Mouse (Mus musculus) E14TG2a.4 (cell line): Measurements from ENCODE around the gene Gstp1.
A peak's percentile ranks its signal among the peaks of the same experiment; 100 is the strongest.

Experiments
- H3K27me3 ChIP-seq: 2 replicates; pipeline ENCODE4 v1.6.1; 2014; ENCODE audit warnings: low read length, control low read depth; ENCODE audit not compliant: insufficient read depth
- H3K36me3 ChIP-seq: 2 replicates; pipeline ENCODE4 v1.6.1; 2014; ENCODE audit warnings: low read length, control low read depth; ENCODE audit not compliant: insufficient read depth
- H3K4me1 ChIP-seq: replicated peaks from 2 replicates; pipeline ENCODE4 v1.6.1; 2014; ENCODE audit warnings: low read depth, low read length, control low read depth
- H3K4me3 ChIP-seq: replicated peaks from 2 replicates; pipeline ENCODE4 v1.5.1; 2014; ENCODE audit warnings: mild to moderate bottlenecking, low read length
- H3K9me3 ChIP-seq: 2 replicates; pipeline ENCODE4 v1.6.1; 2014; ENCODE audit warnings: low read length, control low read depth
- CTCF ChIP-seq: conservative IDR thresholded peaks from 2 replicates; pipeline ENCODE4 v1.5.1; 2014; ENCODE audit warnings: low read length
- NANOG ChIP-seq: IDR thresholded peaks from 2 replicates; pipeline ENCODE4 v1.6.1; 2014; ENCODE audit warnings: borderline replicate concordance, low read length, mixed read lengths
- POU5F1 ChIP-seq: IDR thresholded peaks from 2 replicates; pipeline ENCODE4 v1.6.1; 2014; ENCODE audit warnings: low read length, borderline replicate concordance

Gstp1 gene

DNA sequence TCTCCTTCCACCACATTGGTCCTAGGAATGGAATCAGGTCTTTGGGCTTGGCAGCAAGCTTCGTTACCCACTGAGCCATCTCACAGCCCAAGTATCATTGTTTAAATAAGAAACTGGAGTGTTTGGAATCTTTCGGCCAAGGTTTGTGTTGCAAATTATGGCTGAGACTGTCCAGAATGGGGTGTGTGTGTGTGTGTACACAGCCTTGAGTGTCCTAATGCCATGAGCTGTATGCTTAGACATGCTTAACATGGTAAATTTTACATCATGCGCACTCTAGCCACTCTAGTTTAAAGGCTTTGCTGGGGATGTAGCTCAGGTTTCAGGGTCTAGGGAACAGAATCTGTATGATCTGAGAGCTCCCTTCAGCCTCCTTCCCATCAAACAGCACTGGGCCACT, 42.3 kb downstream of the Gstp1 start:
- Histone ChIP-seq H3K36me3 (no peaks in the 10 kb centered on the region), H3K4me3 (no peak overlapping the region), H3K9me3 (no peaks in the 10 kb centered on the region), H3K27me3 (no peaks in the 10 kb centered on the region; the same call in 1 of the 2 replicates), H3K4me1 (peaks cover 34% of the 10 kb centered on the region)
- TF ChIP-seq NANOG, result no peak
- TF ChIP-seq CTCF, result no peak
- TF ChIP-seq POU5F1, result no peak

DNA sequence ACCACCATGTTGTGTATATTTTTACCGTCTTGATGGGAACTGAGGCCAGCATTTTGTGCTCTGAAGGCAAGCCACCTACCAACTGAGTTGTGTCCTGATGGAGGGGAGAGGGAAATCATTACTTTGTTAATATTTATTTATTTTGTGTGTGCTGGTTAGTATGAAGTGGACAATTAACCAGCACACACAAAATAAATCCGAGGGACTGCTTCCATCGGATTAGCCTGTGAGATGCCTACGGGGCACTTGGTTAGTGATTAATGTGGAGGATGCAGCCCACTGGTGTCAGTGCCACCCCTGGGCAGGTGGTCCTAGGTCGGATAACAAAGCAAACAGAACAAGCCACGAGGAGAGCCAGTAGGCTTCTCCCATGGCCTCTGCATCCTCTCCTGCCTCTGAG, 42.9 kb downstream of the Gstp1 start:
- peaks cover 34% of the 10 kb centered on the region for H3K4me1 ChIP-seq
- H3K36me3 ChIP-seq, result no peaks in the 10 kb centered on the region
- no peaks in the 10 kb centered on the region; the same call in 1 of the 2 replicates for H3K27me3 ChIP-seq
- no peak for TF ChIP-seq NANOG
- TF ChIP-seq POU5F1, result no peak
- no peak for TF ChIP-seq CTCF
- no peaks in the 10 kb centered on the region for H3K9me3 ChIP-seq
- H3K4me3 ChIP-seq, result no peak overlapping the region

DNA sequence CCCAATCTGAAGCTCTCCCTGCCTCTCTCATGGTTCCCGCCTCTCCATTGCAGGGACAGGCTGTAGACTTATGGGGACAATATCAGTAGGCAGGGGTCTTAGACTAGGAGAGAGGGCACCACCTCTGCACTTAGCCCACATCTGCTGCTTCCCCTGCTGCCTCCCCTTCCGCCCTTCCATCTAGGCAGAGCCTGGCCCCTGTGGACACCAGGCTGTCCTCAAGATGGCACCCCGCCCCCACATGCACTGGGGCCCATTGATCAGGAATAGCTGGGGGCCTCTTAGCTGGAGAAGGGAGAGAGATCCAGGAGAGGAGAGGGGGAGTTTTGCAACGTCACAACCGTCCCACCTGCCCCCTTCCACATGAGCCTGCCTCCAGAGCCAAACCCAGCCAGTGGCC, 45.4 kb downstream of the Gstp1 start, which contains the start of gene Tbx10:
TSS of gene Tbx10 (plus strand) at position 337 of the 400 bp plus-strand sequence.
- Histone ChIP-seq H3K27me3 (no peaks in the 10 kb centered on the region), H3K9me3 (no peaks in the 10 kb centered on the region), H3K36me3 (no peaks in the 10 kb centered on the region), H3K4me3 (no peak within 1 kb of the TSS), H3K4me1 (peaks cover 32% of the 10 kb centered on the region)
- no peak for TF ChIP-seq CTCF
- TF ChIP-seq POU5F1, result no peak
- TF ChIP-seq NANOG, result no peak

DNA sequence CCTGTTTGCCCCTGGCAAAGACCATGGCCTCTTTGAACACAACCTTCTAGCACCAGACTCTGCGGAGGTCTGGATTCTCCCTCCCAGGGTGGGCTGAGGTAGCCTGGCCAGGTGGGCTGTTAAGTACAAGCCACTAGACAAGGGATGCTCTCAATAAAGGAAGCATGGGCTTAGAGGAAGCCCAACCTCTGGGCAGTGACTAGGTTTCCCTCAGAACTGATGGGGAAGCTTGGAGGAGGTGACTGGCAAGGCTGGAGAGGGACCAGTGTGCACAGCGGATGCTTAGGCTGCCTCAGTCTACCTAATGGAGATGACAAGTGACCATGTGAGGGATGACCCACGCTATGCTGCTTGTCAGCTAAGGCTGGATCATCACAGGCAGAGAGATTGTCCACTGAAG, 45.8 kb downstream of the Gstp1 start:
- H3K27me3 ChIP-seq, result no peaks in the 10 kb centered on the region
- no peaks in the 10 kb centered on the region for H3K36me3 ChIP-seq
- TF ChIP-seq CTCF, result no peak
- TF ChIP-seq NANOG, result no peak
- TF ChIP-seq POU5F1, result no peak
- H3K4me1 ChIP-seq, result peaks cover 31% of the 10 kb centered on the region
- H3K4me3 ChIP-seq, result no peak overlapping the region
- H3K9me3 ChIP-seq, result no peaks in the 10 kb centered on the region

DNA sequence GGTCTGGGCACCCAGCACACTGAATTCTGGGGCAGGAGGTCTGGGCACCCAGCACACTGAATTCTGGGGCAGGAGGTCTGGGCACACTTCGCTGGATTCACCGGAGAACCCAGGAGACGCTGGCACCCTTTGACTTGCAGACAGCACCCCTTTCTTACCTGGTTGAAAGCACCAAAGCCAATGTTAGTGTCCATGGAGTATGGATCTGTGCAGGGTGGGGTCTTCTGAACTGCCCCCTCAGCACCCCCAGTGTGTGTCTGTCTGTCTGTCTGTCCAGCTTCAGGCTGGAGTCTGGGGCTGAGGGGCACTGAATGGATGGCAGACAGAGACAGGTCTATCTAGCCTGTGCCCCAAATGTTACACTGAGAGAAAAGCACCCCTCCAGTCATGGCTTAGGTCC, 46.2 kb downstream of the Gstp1 start:
- Histone ChIP-seq H3K4me3 (no peak overlapping the region), H3K4me1 (peaks cover 35% of the 10 kb centered on the region), H3K27me3 (no peaks in the 10 kb centered on the region), H3K36me3 (no peaks in the 10 kb centered on the region), H3K9me3 (no peaks in the 10 kb centered on the region)
- TF ChIP-seq CTCF, result no peak

DNA sequence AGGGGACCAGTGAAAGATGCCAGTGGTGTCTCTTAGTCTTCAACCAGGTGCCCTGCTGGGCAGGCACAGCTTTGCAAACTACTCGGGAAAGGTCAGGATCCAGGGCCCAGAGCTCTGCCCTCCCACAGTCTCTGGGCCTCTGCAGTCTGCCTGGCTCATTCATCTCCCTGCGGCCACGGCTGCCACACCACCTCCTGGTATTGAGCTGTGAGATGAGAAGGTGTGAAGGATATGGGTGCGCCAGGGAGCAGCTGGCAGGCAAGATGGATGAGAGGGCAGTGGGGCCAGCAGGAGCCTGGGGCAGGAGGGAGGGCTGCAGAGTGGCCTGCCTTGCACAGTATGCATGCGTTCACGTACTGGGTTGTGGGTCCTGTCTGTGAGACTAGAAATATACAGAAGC, 47.0 kb downstream of the Gstp1 start:
- Histone ChIP-seq H3K4me1 (peaks cover 43% of the 10 kb centered on the region), H3K9me3 (no peaks in the 10 kb centered on the region), H3K27me3 (no peaks in the 10 kb centered on the region), H3K36me3 (no peaks in the 10 kb centered on the region), H3K4me3 (no peak overlapping the region)
- TF ChIP-seq CTCF (no peak), POU5F1 (no peak), NANOG (no peak)

DNA sequence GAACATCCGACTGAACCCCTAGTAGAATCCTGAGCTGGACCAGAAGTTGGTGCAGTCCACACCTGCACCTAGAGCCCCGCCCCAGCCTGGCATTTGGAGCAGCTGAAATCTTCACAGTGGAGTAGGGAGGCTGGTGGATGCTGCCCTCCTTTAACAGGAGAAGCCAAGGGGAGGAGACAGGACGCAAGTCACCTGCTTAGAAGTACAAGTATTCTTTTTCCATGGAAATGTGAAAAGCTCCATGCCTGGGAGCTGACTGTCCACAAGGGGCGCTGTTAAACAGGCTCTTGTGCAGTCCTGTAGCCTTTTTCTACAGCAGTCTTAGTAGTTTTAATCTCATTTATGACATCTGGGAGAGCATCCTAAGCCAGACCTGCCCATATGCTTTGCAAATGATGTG, 49.0 kb downstream of the Gstp1 start:
- Histone ChIP-seq H3K27me3 (no peaks in the 10 kb centered on the region), H3K9me3 (no peaks in the 10 kb centered on the region)
- no peak for TF ChIP-seq NANOG
- TF ChIP-seq POU5F1, result no peak
- peak; percentile 73 for TF ChIP-seq CTCF

DNA sequence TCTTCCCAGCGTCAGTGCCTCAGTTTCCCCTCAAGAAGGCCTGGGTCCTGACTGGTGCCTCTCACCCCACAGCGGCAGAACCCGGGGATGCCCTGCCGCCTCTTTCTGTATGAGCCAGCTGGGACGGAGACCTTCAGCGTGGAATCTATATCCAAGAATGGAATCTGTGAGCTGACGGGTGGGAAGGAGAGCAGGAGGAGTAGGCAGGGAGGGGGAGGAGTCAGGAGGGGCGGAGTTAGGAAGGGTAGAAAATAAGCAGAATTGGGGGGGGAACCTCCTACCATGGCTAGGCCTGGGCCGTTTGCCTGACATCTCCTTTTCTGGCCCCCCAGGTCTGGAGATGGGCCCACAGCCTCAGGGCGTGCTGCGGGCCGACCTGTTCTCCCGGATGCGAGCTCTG, 49.7 kb downstream of the Gstp1 start:
- Histone ChIP-seq H3K27me3 (no peaks in the 10 kb centered on the region), H3K36me3 (no peaks in the 10 kb centered on the region), H3K4me3 (no peak overlapping the region), H3K9me3 (no peaks in the 10 kb centered on the region), H3K4me1 (peaks cover 70% of the 10 kb centered on the region)
- TF ChIP-seq POU5F1 (no peak), CTCF (no peak), NANOG (no peak)

More for the DNA sequence above, 49.0 kb downstream of the Gstp1 start:
- Histone ChIP-seq H3K4me1 (peaks cover 63% of the 10 kb centered on the region), H3K4me3 (no peak overlapping the region), H3K36me3 (no peaks in the 10 kb centered on the region)

DNA sequence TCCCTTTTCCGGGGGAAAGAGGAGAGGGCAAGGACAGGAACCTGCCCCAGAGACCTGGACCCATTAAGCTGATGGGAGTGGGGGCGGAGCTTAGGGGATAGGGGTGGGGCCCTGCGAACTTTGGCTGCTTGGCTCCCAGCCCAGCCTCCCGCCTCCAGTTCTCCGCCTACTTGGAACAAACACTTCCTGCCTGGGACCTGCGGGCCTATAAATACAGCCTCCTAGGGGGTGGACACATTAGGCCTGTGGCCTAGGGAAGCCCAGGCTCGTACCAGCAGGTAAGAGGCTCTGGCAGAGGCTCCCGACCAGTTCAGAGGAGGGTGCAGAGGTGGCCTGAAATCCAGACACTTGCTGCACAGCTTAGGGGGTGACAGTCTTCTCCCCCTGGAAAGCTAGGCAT, 51.5 kb downstream of the Gstp1 start, which contains the start of gene Acy3:
TSS of gene Acy3 (plus strand) at position 237 of the 400 bp plus-strand sequence.
- no peaks in the 10 kb centered on the region for H3K27me3 ChIP-seq
- peaks cover 63% of the 10 kb centered on the region for H3K4me1 ChIP-seq
- H3K9me3 ChIP-seq, result no peaks in the 10 kb centered on the region
- H3K4me3 ChIP-seq, result no peak within 1 kb of the TSS
- H3K36me3 ChIP-seq, result no peaks in the 10 kb centered on the region
- TF ChIP-seq POU5F1 (no peak), CTCF (no peak)
